Mouse (Mus musculus) erythroblast, embryonic 14.5 days (primary cell): Measurements from ENCODE around the gene Pde4d. TPM values are rescaled to one million over a fixed set of nuclear protein-coding genes. Genes with fewer than 3 reads are reported as not detected.
A peak's percentile ranks its signal among the peaks of the same experiment; 100 is the strongest.

ENCODE experiments used
- H3K27me3 ChIP-seq: 2 replicates; pipeline ENCODE4 v1.6.1; 2012; ENCODE audit warnings: inconsistent platforms; ENCODE audit not compliant: control insufficient read depth
- H3K36me3 ChIP-seq: 2 replicates; pipeline ENCODE4 v1.6.1; 2012; ENCODE audit warnings: mild to moderate bottlenecking, inconsistent platforms; ENCODE audit not compliant: control insufficient read depth
- H3K4me1 ChIP-seq: 2 replicates; pipeline ENCODE4 v1.6.1; 2012; ENCODE audit warnings: inconsistent platforms; ENCODE audit not compliant: control insufficient read depth
- H3K4me3 ChIP-seq: replicated peaks from 2 replicates; pipeline ENCODE3; 2012; ENCODE audit warnings: moderate library complexity, mild to moderate bottlenecking, inconsistent platforms
- H3K9me3 ChIP-seq: 2 replicates; pipeline ENCODE4 v1.6.1; 2012; ENCODE audit warnings: low read length, inconsistent platforms, mixed read lengths; ENCODE audit not compliant: control insufficient read depth
- GATA1 ChIP-seq: IDR thresholded peaks from 2 replicates; pipeline ENCODE4 v1.6.1; 2012; ENCODE audit warnings: low read length, inconsistent platforms, mixed read lengths
- TAL1 ChIP-seq: IDR thresholded peaks from 3 replicates; pipeline ENCODE4 v1.6.1; 2012; ENCODE audit warnings: low read length, inconsistent platforms, mixed read lengths
- polyA plus RNA-seq: library from polyadenylated mRNA; stranded (reverse); fragments of >175 nt; gene quantifications from 2 replicates; pipeline ENCODE4 v1.2.3, GENCODE M21; 2012

Gene Pde4d
- polyA plus RNA-seq, 1 experiment = 0.23 TPM

- TF ChIP-seq GATA1 (no peak), TAL1 (no peak)
- Histone ChIP-seq H3K36me3 (no peaks in the 10 kb centered on the region), H3K9me3 (no peaks in the 10 kb centered on the region), H3K4me1 (no peaks in the 10 kb centered on the region), H3K4me3 (no peak overlapping the region), H3K27me3 (no peaks in the 10 kb centered on the region)
These were observed 89.1 kb downstream of the Pde4d start for GRCm38 (mm10) chr13:108538760-108539369.

GRCm38 (mm10) chr13:108541488-108541887 lies 91.7 kb downstream of the Pde4d start:
- no peak overlapping the region for H3K4me3 ChIP-seq
- H3K36me3 ChIP-seq = no peaks in the 10 kb centered on the region
- no peaks in the 10 kb centered on the region for H3K9me3 ChIP-seq
- TF ChIP-seq GATA1 (no peak), TAL1 (no peak)
- H3K27me3 ChIP-seq = no peaks in the 10 kb centered on the region
- H3K4me1 ChIP-seq = no peaks in the 10 kb centered on the region

GRCm38 (mm10) chr13:108542342-108542761 lies 92.6 kb downstream of the Pde4d start:
- no peaks in the 10 kb centered on the region for H3K4me1 ChIP-seq
- TF ChIP-seq GATA1 (no peak), TAL1 (no peak)
- H3K9me3 ChIP-seq = no peaks in the 10 kb centered on the region
- no peaks in the 10 kb centered on the region for H3K27me3 ChIP-seq
- no peaks in the 10 kb centered on the region for H3K36me3 ChIP-seq
- H3K4me3 ChIP-seq = no peak overlapping the region

GRCm38 (mm10) chr13:108552288-108552687 lies 102.5 kb downstream of the Pde4d start:
- H3K4me1 ChIP-seq = no peaks in the 10 kb centered on the region
- no peaks in the 10 kb centered on the region for H3K36me3 ChIP-seq
- no peaks in the 10 kb centered on the region for H3K9me3 ChIP-seq
- no peaks in the 10 kb centered on the region for H3K27me3 ChIP-seq
- H3K4me3 ChIP-seq = no peak overlapping the region
- TF ChIP-seq GATA1 (no peak), TAL1 (no peak)

GRCm38 (mm10) chr13:108552995-108553394 lies 103.2 kb downstream of the Pde4d start:
- no peak overlapping the region for H3K4me3 ChIP-seq
- TF ChIP-seq GATA1 = no peak
- no peak for TF ChIP-seq TAL1
- no peaks in the 10 kb centered on the region for H3K27me3 ChIP-seq
- H3K4me1 ChIP-seq = no peaks in the 10 kb centered on the region
- H3K9me3 ChIP-seq = no peaks in the 10 kb centered on the region
- no peaks in the 10 kb centered on the region for H3K36me3 ChIP-seq

GRCm38 (mm10) chr13:108554901-108555300 lies 105.2 kb downstream of the Pde4d start:
- TF ChIP-seq TAL1 (no peak), GATA1 (0 out of 2 replicates have a peak, but pooled peaks have one; percentile 25)
- no peaks in the 10 kb centered on the region for H3K36me3 ChIP-seq
- H3K9me3 ChIP-seq = no peaks in the 10 kb centered on the region
- no peak overlapping the region for H3K4me3 ChIP-seq
- H3K4me1 ChIP-seq = no peaks in the 10 kb centered on the region
- no peaks in the 10 kb centered on the region for H3K27me3 ChIP-seq

GRCm38 (mm10) chr13:108596938-108597337 lies 147.2 kb downstream of the Pde4d start:
- no peaks in the 10 kb centered on the region for H3K36me3 ChIP-seq
- no peaks in the 10 kb centered on the region for H3K4me1 ChIP-seq
- no peak for TF ChIP-seq GATA1
- TF ChIP-seq TAL1 = no peak
- H3K27me3 ChIP-seq = no peaks in the 10 kb centered on the region
- H3K4me3 ChIP-seq = no peak overlapping the region
- no peaks in the 10 kb centered on the region for H3K9me3 ChIP-seq

GRCm38 (mm10) chr13:108598673-108599072 lies 148.9 kb downstream of the Pde4d start:
- H3K9me3 ChIP-seq = no peaks in the 10 kb centered on the region
- no peaks in the 10 kb centered on the region for H3K4me1 ChIP-seq
- no peak overlapping the region for H3K4me3 ChIP-seq
- H3K27me3 ChIP-seq = no peaks in the 10 kb centered on the region
- TF ChIP-seq GATA1 = no peak
- no peak for TF ChIP-seq TAL1
- no peaks in the 10 kb centered on the region for H3K36me3 ChIP-seq

- Histone ChIP-seq H3K4me3 (no peak overlapping the region), H3K27me3 (no peaks in the 10 kb centered on the region), H3K4me1 (no peaks in the 10 kb centered on the region), H3K36me3 (no peaks in the 10 kb centered on the region), H3K9me3 (no peaks in the 10 kb centered on the region)
- no peak for TF ChIP-seq GATA1
- TF ChIP-seq TAL1 = no peak
These were observed 149.6 kb downstream of the Pde4d start for GRCm38 (mm10) chr13:108599186-108599900.
